Mouse (Mus musculus) limb, embryonic 12.5 days (tissue): ENCODE data around the gene 9530068E07Rik. TPM values are rescaled to one million over a fixed set of nuclear protein-coding genes. Genes with fewer than 3 reads are reported as not detected.

ENCODE experiments used
- polyA plus RNA-seq: library from polyadenylated mRNA; unstranded; fragments of >200 nt; fragmentation: Nextera tagmentation; extraction: Ambion mirVana; gene quantifications from 2 replicates; pipeline ENCODE4 v1.2.1, GENCODE M21; 2016

Gene 9530068E07Rik
- polyA plus RNA-seq, 1 experiment from 2014 or later, result 161 TPM

Other genes starting within 250 kb of the 9530068E07Rik start
- not detected in 2 replicates for gene Olfr1371, start 182.4 kb upstream of the 9530068E07Rik start, polyA plus RNA-seq
- 871 and 976 TPM in 2 replicates for gene Skp1a, start 164.4 kb upstream of the 9530068E07Rik start, polyA plus RNA-seq
- 12.6 and 13.7 TPM in 2 replicates for gene Tcf7, start 113.4 kb upstream of the 9530068E07Rik start, polyA plus RNA-seq
- gene Vdac1, start 35.6 kb upstream of the 9530068E07Rik start, polyA plus RNA-seq, result 203 and 227 TPM in 2 replicates